Mouse (Mus musculus) ovary, adult 10 weeks (tissue): ENCODE data around the gene Kif5a. TPM values are rescaled to one million over a fixed set of nuclear protein-coding genes. Genes with fewer than 3 reads are reported as not detected.

Experiments
- polyA plus RNA-seq: library from polyadenylated mRNA; stranded (reverse); fragments of 350-450 nt; fragmentation: Illumina TruSeq; extraction: RNeasy Lipid Tissue Mini Kit (QIAGEN cat#74804); gene quantifications from one replicate; pipeline ENCODE4 v1.2.3, GENCODE M21; 2014

The Kif5a gene
- 0.26 TPM for polyA plus RNA-seq

GRCm38 (mm10) chr10:127262548-127263398 lies at the start of gene Kif5a:
Kif5a (minus strand) TSS chr10:127263348.

GRCm38 (mm10) chr10:127311476-127312355 lies 48.6 kb upstream of the Kif5a start, which contains the start of gene Mars:
Mars (minus strand) TSS chr10:127311786.

GRCm38 (mm10) chr10:127288800-127289572 lies 25.8 kb upstream of the Kif5a start, which contains the start of gene Mbd6:
Mbd6 (minus strand) TSS chr10:127289018.

GRCm38 (mm10) chr10:127266112-127267091 lies 3.3 kb upstream of the Kif5a start, which contains the start of gene Dctn2:
Dctn2 (plus strand) TSS chr10:127266368.

GRCm38 (mm10) chr10:127211414-127211854 lies 51.7 kb downstream of the Kif5a start, which contains the start of gene Pip4k2c:
Pip4k2c (minus strand) TSS chr10:127211585.

GRCm38 (mm10) chr10:127195328-127196129 lies 67.6 kb downstream of the Kif5a start, which contains the start of gene Dtx3:
Dtx3 (minus strand) TSS chr10:127195728.

GRCm38 (mm10) chr10:127189651-127190381 lies 73.3 kb downstream of the Kif5a start, which contains the start of gene Arhgef25:
Arhgef25 (minus strand) TSS chr10:127190083.

GRCm38 (mm10) chr10:127179871-127180694 lies 83.1 kb downstream of the Kif5a start, which contains the start of gene Slc26a10:
Slc26a10 (minus strand) TSS chr10:127180645.

Other genes starting within 250 kb of the Kif5a start
- gene Tsfm, start 232.5 kb downstream of the Kif5a start, polyA plus RNA-seq = 6.6 TPM
- 4.7 TPM for gene Mettl1, start 221.9 kb downstream of the Kif5a start, polyA plus RNA-seq
- 0.26 TPM for gene Eef1akmt3, start 221.8 kb downstream of the Kif5a start, polyA plus RNA-seq
- gene Cyp27b1, start 215.1 kb downstream of the Kif5a start, polyA plus RNA-seq = not detected
- gene March9, start 203.2 kb downstream of the Kif5a start, polyA plus RNA-seq = 3.0 TPM
- gene Cdk4, start 199.8 kb downstream of the Kif5a start, polyA plus RNA-seq = 50.1 TPM
- gene Tspan31, start 193.1 kb downstream of the Kif5a start, polyA plus RNA-seq = 60.6 TPM
- 0.23 TPM for gene Agap2, start 188.1 kb downstream of the Kif5a start, polyA plus RNA-seq
- 8.6 TPM for gene Os9, start 142.2 kb downstream of the Kif5a start, polyA plus RNA-seq
- 0.31 TPM for gene B4galnt1, start 98.1 kb downstream of the Kif5a start, polyA plus RNA-seq
- gene Slc26a10, start 82.7 kb downstream of the Kif5a start, polyA plus RNA-seq = not detected
- gene Arhgef25, start 73.3 kb downstream of the Kif5a start, polyA plus RNA-seq = 18.3 TPM
- 2.9 TPM for gene Dtx3, start 67.6 kb downstream of the Kif5a start, polyA plus RNA-seq
- 11.7 TPM for gene Pip4k2c, start 51.8 kb downstream of the Kif5a start, polyA plus RNA-seq
- 16.8 TPM for gene Dctn2, start 3.0 kb upstream of the Kif5a start, polyA plus RNA-seq
- 3.0 TPM for gene Mbd6, start 25.7 kb upstream of the Kif5a start, polyA plus RNA-seq
- 11.4 TPM for gene Mars, start 48.4 kb upstream of the Kif5a start, polyA plus RNA-seq
- 0.20 TPM for gene Arhgap9, start 58.6 kb upstream of the Kif5a start, polyA plus RNA-seq
- gene Gli1, start 78.6 kb upstream of the Kif5a start, polyA plus RNA-seq = 0.48 TPM
- not detected for gene Inhbe, start 91.1 kb upstream of the Kif5a start, polyA plus RNA-seq
- gene Inhbc, start 107.1 kb upstream of the Kif5a start, polyA plus RNA-seq = not detected
- 379 TPM for gene R3hdm2, start 117.0 kb upstream of the Kif5a start, polyA plus RNA-seq
- gene Stac3, start 238.3 kb upstream of the Kif5a start, polyA plus RNA-seq = not detected